Comparison of ENCODE assay signal across 9 mouse cellular contexts in the genomic region with DNA sequence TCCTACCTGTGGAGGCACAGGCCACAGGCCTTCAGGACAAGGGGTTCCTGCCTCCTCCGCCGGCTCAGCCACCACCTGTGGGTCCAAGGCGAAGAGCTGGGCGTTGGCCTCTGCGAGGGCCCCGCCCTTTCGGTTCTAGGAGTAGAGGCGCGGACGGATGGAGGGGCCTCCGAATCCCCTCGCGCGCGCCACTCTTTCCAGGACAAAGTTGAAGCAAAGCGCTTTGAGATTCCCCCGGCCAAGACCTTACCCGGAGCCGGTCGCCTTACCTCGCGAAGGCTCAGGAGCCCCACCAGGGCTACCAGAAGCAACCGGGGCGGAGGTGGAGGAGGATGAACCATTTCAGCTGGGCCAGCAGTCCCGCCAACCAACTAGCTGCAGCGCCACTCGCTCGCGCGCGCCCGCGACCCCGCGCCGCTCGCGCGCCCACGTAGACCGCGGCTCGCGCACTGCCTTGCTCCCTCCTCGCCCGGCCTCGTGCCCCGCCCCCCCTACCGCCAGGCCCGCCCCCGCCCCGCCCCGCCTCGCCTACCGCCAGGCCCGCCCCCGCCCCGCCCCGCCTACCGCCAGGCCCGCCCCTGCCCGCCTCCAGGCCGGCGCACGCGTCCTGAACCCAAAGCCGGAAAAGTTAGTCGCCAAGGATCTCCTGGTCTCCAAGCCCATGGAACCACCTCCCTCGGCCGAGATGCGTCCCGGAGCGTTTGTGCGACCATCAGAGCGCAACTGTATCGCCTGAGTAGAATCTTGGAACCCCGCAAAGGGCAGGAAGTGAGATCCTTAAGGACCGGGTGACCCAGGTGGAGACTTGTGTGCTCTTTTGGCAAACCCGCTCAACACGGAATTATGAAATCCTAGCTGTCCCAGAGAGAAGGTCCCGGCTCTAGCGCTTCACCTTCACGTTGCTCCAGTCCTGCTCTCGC. TPM values are rescaled to one million over a fixed set of nuclear protein-coding genes. Genes with fewer than 3 reads are reported as not detected.
DNase-seq lines count a peak whose midpoint lies in the region; ATAC-seq and TF ChIP-seq lines count a peak whose summit lies in the region.
"Had no signal": no experiment of that assay in that cellular context is flagged by ENCODE, and none has a peak within 500 bp of the region (broad histone marks: within the 10 kb centered on the region; RNA-seq: fewer than 3 reads in every experiment).

No protein-coding gene starts in this region.

- 0 out of 2 replicates have a peak, but pooled peaks cover 4% of the 10 kb centered on the region for H3K27me3 ChIP-seq in intestine, postnatal 0 days (replicated peaks; ENCODE audit: control insufficient read depth, insufficient read depth, low read length)
- H3K27me3 ChIP-seq in liver, embryonic 14.5 days (ENCODE audit: control insufficient read depth, insufficient read depth, low read length): peaks cover 31% of the 10 kb centered on the region
- H3K27me3 ChIP-seq in testis, adult 2 months (ENCODE audit: control insufficient read depth, insufficient read depth, low read length): no peaks in the 10 kb centered on the region

- peak; percentile 79 for ATAC-seq in intestine, postnatal 0 days
- peak; percentile 85 for ATAC-seq in liver, embryonic 14.5 days (ENCODE audit: insufficient read depth)

- TF ChIP-seq POLR2A in testis, adult 2 months (IDR thresholded peaks at IDR 0.05; ENCODE audit: control insufficient read depth, low read depth, low read length): peak; percentile 42

- TF ChIP-seq CTCF in intestine, postnatal 0 days (IDR thresholded peaks at IDR 0.05; ENCODE audit: low read depth): no peak
- TF ChIP-seq CTCF in liver, embryonic 14.5 days (IDR thresholded peaks at IDR 0.05; ENCODE audit: low read depth): no peak
- no peak for TF ChIP-seq CTCF in testis, adult 2 months (IDR thresholded peaks at IDR 0.05; ENCODE audit: control insufficient read depth, insufficient read depth, insufficient replicate concordance, low read depth, low read length)

- WGBS in intestine, postnatal 0 days: under 1% methylated on average over 53 of the region's 84 CpGs
- WGBS in liver, embryonic 14.5 days (ENCODE audit: insufficient replicate concordance): under 1% methylated on average over 81 of the region's 84 CpGs

- TF ChIP-seq EP300 in liver, embryonic 14.5 days (IDR thresholded peaks at IDR 0.05; ENCODE audit: low read depth): no peak

- no peaks in the 10 kb centered on the region for H3K9me3 ChIP-seq in intestine, postnatal 0 days (ENCODE audit: control insufficient read depth)
- H3K9me3 ChIP-seq in liver, embryonic 14.5 days (ENCODE audit: control insufficient read depth, low read length): no peaks in the 10 kb centered on the region

- H3K27ac ChIP-seq in intestine, postnatal 0 days (ENCODE audit: low read depth, low read length): peak overlapping the region; percentile 81
- peak overlapping the region; percentile 11; the same call in 1 of the 2 replicates for H3K27ac ChIP-seq in liver, embryonic 14.5 days
- H3K27ac ChIP-seq in testis, adult 2 months (ENCODE audit: control insufficient read depth, insufficient read depth, low read depth, low read length): peak overlapping the region; percentile 80

- H3K4me3 ChIP-seq in intestine, postnatal 0 days (ENCODE audit: low read depth, low read length): peak overlapping the region; percentile 69
- peak overlapping the region; percentile 80 to 84 for H3K4me3 ChIP-seq in liver, embryonic 14.5 days (ENCODE audit: insufficient read depth in 1 of 2, low read depth in 2 of 2, low read length in 2 of 2)
- peak overlapping the region; percentile 80 for H3K4me3 ChIP-seq in testis, adult 2 months (ENCODE audit: control insufficient read depth, low read depth, low read length)

- H3K4me1 ChIP-seq in intestine, postnatal 0 days (replicated peaks; ENCODE audit: control insufficient read depth, insufficient read depth, low read length): peaks cover 8% of the 10 kb centered on the region; the same call in 1 of the 2 replicates
- peaks cover 16 to 18% of the 10 kb centered on the region in 2 experiments for H3K4me1 ChIP-seq in liver, embryonic 14.5 days (replicated peaks; ENCODE audit: control insufficient read depth in 2 of 2, insufficient read depth in 2 of 2, low read length in 1 of 2)
- peaks cover 37% of the 10 kb centered on the region for H3K4me1 ChIP-seq in testis, adult 2 months (ENCODE audit: control insufficient read depth, insufficient read depth, low read length)

- no peaks in the 10 kb centered on the region for H3K36me3 ChIP-seq in intestine, postnatal 0 days (ENCODE audit: control insufficient read depth, insufficient read depth)
- no peaks in the 10 kb centered on the region for H3K36me3 ChIP-seq in liver, embryonic 14.5 days (replicated peaks; ENCODE audit: control insufficient read depth, insufficient read depth, low read depth)
- no peaks in the 10 kb centered on the region for H3K36me3 ChIP-seq in testis, adult 2 months (ENCODE audit: control insufficient read depth, insufficient read depth, low read length)

- peak overlapping the region; percentile 63 for H3K9ac ChIP-seq in intestine, postnatal 0 days (ENCODE audit: low read depth, low read length)
- H3K9ac ChIP-seq in liver, embryonic 14.5 days (replicated peaks): peak overlapping the region; percentile 70

- DNase-seq in B cell, adult 2 months: peak; percentile 87 to 88
- DNase-seq in adrenal gland, adult (ENCODE audit: inconsistent age in 2 of 2, low spot score in 1 of 2): peak; percentile 90 to 96
- DNase-seq in embryo, embryonic 11 days: peak; percentile 94
- DNase-seq in heart, adult 18-20 months: peak; percentile 89 to 91
- DNase-seq in liver, embryonic 14.5 days (ENCODE audit: low read depth in 3 of 3, low spot score in 3 of 3): peak; percentile 55 to 63 (median 62)
- peak; percentile 75 to 86 for DNase-seq in natural killer cell, adult 2 months (ENCODE audit: low spot score in 2 of 2)

- peak overlapping the region; percentile 95 for H3K4me2 ChIP-seq in intestine, postnatal 0 days (replicated peaks; ENCODE audit: low read depth)
- peak overlapping the region; percentile 98 for H3K4me2 ChIP-seq in liver, embryonic 14.5 days (ENCODE audit: low read depth)

RNA-seq across cellular contexts. Expression of a gene that starts 1.8 kb away (rescaled TPM):
- total RNA-seq in heart, adult 18-20 months (2021): 1 to 10 TPM; 2.7 to 4.5 TPM
- polyA plus RNA-seq in intestine, postnatal 0 days (2015; fragmentation: Nextera tagmentation; extraction: Ambion mirVana): 2.2 and 3.3 TPM in 2 replicates
- 0.76 and 1.1 TPM in 2 replicates for polyA plus RNA-seq in liver, embryonic 14.5 days (2012; rRNA removed)
- polyA plus RNA-seq in liver, embryonic 14.5 days (2014; fragmentation: Nextera tagmentation; extraction: Ambion mirVana): 2.3 and 2.7 TPM in 2 replicates
- polyA plus RNA-seq in testis, adult 2 months (2012; rRNA removed): 0.17 and 0.28 TPM in 2 replicates

RNA-seq across cellular contexts. Expression of a gene that starts 2.6 kb away (rescaled TPM):
- 10 to 100 TPM in 1 of 2 experiments, 1 to 10 TPM in 1; 8.3 to 10.6 TPM for total RNA-seq in heart, adult 18-20 months (2021)
- polyA plus RNA-seq in intestine, postnatal 0 days (2015; fragmentation: Nextera tagmentation; extraction: Ambion mirVana): 20.2 and 22.9 TPM in 2 replicates
- polyA plus RNA-seq in liver, embryonic 14.5 days (2012; rRNA removed): 2.8 and 3.3 TPM in 2 replicates
- 3.5 and 4.2 TPM in 2 replicates for polyA plus RNA-seq in liver, embryonic 14.5 days (2014; fragmentation: Nextera tagmentation; extraction: Ambion mirVana)
- 46.7 and 54.1 TPM in 2 replicates for polyA plus RNA-seq in testis, adult 2 months (2012; rRNA removed)

RNA-seq across cellular contexts. Expression of a gene that starts 5.8 kb away (rescaled TPM):
- not detected for total RNA-seq in heart, adult 18-20 months (2021)
- polyA plus RNA-seq in intestine, postnatal 0 days (2015; fragmentation: Nextera tagmentation; extraction: Ambion mirVana): not detected in 2 replicates
- not detected in 2 replicates for polyA plus RNA-seq in liver, embryonic 14.5 days (2012; rRNA removed)
- polyA plus RNA-seq in liver, embryonic 14.5 days (2014; fragmentation: Nextera tagmentation; extraction: Ambion mirVana): not detected in 2 replicates
- polyA plus RNA-seq in testis, adult 2 months (2012; rRNA removed): not detected in 2 replicates
- polyA plus RNA-seq: frontal cortex, adult 2 months had no signal

RNA-seq across cellular contexts. Expression of a gene that starts 19.8 kb away (rescaled TPM):
- total RNA-seq in heart, adult 18-20 months (2021): 10 to 100 TPM; 54.7 to 58.9 TPM
- polyA plus RNA-seq in intestine, postnatal 0 days (2015; fragmentation: Nextera tagmentation; extraction: Ambion mirVana): 21.2 and 21.9 TPM in 2 replicates
- 6.3 and 7.3 TPM in 2 replicates for polyA plus RNA-seq in liver, embryonic 14.5 days (2012; rRNA removed)
- polyA plus RNA-seq in liver, embryonic 14.5 days (2014; fragmentation: Nextera tagmentation; extraction: Ambion mirVana): 2.2 TPM in 2 replicates
- polyA plus RNA-seq in testis, adult 2 months (2012; rRNA removed): 566 and 585 TPM in 2 replicates

RNA-seq across cellular contexts. Expression of a gene that starts 23.7 kb away (rescaled TPM):
- total RNA-seq in heart, adult 18-20 months (2021): 10 to 100 TPM in 1 of 2 experiments, 1 to 10 TPM in 1; 9.2 to 11.2 TPM
- 2.1 TPM in 2 replicates for polyA plus RNA-seq in intestine, postnatal 0 days (2015; fragmentation: Nextera tagmentation; extraction: Ambion mirVana)
- 4.1 and 4.8 TPM in 2 replicates for polyA plus RNA-seq in liver, embryonic 14.5 days (2012; rRNA removed)
- polyA plus RNA-seq in liver, embryonic 14.5 days (2014; fragmentation: Nextera tagmentation; extraction: Ambion mirVana): 0.67 and 1.00 TPM in 2 replicates
- polyA plus RNA-seq in testis, adult 2 months (2012; rRNA removed): 2.9 and 3.6 TPM in 2 replicates

Comparison
In these comparisons a context has a peak if more than half of its experiments do, and no peak if none do; other contexts are left out.
1. Peak in every context shown above with its lines: DNase-seq, ATAC-seq, H3K4me3 ChIP-seq and H3K27ac ChIP-seq.
2. H3K27ac ChIP-seq: peak in every context shown above with its lines; median percentile 81 in intestine, postnatal 0 days; 80 in testis, adult 2 months; 11 in liver, embryonic 14.5 days.